Mouse (Mus musculus): ENCODE measurements around the gene Ciz1. TPM values are rescaled to one million over a fixed set of nuclear protein-coding genes. Genes with fewer than 3 reads are reported as not detected.
"Not testable (repeated sequence)": the region's sequence is repeated elsewhere in the genome, so short reads cannot be mapped to it uniquely, and the experiment has no call there.

The Ciz1 gene
- total RNA-seq, 1 experiment from 2014 or later: 61.8 TPM

GRCm38 (mm10) chr2:32347019-32347418, 5.1 kb upstream of the Ciz1 start:
- DNase-seq: no peak

GRCm38 (mm10) chr2:32348311-32348710, 3.8 kb upstream of the Ciz1 start:
- no peak for DNase-seq

GRCm38 (mm10) chr2:32349625-32350255, 2.4 kb upstream of the Ciz1 start:
- DNase-seq: no peak

DNA sequence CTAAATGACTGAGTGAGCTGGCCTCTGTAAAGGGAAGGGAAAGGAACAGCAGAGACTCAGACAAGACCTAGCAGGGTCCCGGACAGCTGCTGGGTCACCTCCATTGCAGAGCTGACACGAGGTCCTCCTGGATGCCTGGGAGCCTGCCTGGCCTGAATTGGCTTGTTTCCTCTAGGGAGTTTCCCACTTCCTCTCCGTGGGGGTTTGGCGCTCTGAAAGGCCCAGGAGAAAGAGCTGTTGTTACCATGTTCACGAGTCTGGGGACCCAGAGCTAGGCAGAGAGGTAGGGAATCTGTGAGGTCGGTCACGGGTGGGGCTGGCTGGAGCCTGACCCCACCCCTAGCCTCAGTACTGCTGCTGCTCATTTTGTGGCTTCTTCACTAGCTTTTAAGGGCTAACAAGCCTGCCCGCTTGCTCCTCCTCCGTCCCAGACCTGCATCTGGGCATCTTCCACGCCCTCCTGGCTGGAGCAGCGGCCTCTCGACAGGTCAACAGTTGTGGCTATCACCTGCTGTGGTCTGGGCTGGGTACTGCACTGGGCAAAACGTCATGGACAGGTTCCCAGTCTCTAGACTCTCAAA, 1.6 kb upstream of the Ciz1 start:
- DNase-seq: no peak

GRCm38 (mm10) chr2:32351471-32351961, 611 bp upstream of the Ciz1 start:
- peak; percentile 56 for DNase-seq

- peak; percentile 95 for DNase-seq
These were observed 948 bp downstream of the Ciz1 start, which contains the start of gene Dnm1 for GRCm38 (mm10) chr2:32353007-32353542. Gene Dnm1 (minus strand): TSS chr2:32353338.

GRCm38 (mm10) chr2:32353836-32354235, 1.7 kb downstream of the Ciz1 start:
- no peak for DNase-seq

DNA sequence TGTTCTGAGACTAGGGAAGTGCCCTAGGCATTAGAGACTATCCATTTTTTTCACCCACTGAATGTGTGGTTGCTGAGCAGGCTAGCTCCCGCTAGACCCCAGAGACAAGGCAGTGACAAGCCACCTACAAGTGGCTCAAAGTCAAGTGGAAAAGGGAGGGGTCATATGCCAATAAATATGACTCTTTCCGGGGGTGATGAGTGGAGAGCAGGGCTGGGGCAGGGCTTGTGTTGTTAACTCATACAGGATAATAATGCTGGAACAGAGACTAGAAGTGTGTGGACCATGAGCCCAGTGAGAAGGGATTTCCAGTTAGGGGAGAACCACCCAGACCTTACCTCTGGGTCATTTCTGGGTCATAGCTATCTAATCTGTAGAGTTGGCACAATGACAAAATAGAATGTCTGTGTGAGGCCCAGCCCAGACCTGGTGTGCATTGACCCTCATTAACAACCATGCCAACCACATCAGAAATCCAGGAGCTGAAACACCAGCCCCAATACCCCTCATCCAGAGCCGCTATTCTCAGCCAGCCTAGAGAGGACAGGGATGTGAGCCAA, 2.3 kb downstream of the Ciz1 start:
- DNase-seq: no peak

- no peak for DNase-seq
These were observed 4.1 kb downstream of the Ciz1 start for GRCm38 (mm10) chr2:32356216-32356615.

GRCm38 (mm10) chr2:32357710-32358109, 5.6 kb downstream of the Ciz1 start:
- no peak for DNase-seq

DNA sequence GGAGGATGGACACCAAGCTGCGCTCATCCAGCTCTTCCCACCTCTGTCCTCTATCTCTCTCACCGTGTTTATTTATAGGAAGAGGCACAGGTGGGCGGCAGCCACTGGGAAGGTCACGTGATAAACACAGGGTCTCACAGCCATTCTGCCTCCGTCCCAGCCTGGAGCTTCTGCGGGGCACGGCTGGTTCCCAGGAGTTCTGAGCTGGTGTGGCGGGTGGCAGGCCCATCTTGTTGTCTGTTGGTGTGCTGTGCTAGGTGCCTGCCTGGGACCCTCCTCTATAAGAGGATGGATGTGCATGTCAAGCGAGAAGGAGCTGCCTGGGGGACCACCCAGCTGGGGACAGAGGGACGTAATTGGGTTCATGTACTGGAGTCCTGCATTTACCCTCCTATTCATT, 6.3 kb downstream of the Ciz1 start:
- DNase-seq: no peak

- DNase-seq: peak; percentile 87
These were observed 8.6 kb downstream of the Ciz1 start for GRCm38 (mm10) chr2:32360741-32361140.

- peak; percentile 86 for DNase-seq
These were observed 9.3 kb downstream of the Ciz1 start for GRCm38 (mm10) chr2:32361437-32361836.

- DNase-seq: not testable (repeated sequence)
These were observed 10.1 kb downstream of the Ciz1 start for GRCm38 (mm10) chr2:32362274-32362673.

GRCm38 (mm10) chr2:32362817-32363340, 10.8 kb downstream of the Ciz1 start:
- peak; percentile 96 for DNase-seq

DNA sequence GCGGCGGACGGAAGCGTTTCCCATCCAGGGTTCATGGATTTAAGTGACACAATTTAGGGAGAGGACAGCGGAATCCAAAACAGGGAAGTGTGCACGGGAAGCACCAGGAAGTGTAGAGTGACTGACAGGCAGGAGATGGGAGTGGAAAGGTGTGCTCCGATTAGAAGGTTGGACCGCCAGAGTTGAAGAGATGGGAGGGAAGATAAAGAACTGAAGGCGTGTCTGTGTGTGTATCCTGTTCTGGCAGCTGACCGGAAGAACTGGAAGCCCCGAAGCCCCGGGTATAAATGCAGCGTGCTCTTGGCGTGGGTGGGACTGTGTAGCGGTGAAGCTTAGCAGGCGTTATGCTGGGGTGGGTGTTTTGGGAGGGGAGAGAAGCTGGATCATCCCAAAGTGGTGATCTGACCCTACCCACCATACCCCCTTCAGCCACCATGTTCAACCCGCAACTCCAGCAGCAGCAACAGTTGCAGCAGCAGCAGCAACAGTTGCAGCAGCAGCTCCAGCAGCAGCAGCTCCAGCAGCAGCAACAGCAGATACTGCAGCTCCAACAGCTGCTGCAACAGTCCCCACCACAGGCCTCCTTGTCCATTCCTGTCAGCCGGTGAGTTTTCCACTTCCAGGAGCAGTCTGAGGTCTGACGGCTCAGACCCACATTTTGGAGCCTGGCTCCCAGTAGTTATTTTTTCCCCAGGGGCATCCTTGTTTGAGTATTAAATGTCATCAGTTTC, 11.4 kb downstream of the Ciz1 start:
- peak; percentile 52 for DNase-seq

GRCm38 (mm10) chr2:32364121-32364520, 12.0 kb downstream of the Ciz1 start:
- DNase-seq: no peak

DNA sequence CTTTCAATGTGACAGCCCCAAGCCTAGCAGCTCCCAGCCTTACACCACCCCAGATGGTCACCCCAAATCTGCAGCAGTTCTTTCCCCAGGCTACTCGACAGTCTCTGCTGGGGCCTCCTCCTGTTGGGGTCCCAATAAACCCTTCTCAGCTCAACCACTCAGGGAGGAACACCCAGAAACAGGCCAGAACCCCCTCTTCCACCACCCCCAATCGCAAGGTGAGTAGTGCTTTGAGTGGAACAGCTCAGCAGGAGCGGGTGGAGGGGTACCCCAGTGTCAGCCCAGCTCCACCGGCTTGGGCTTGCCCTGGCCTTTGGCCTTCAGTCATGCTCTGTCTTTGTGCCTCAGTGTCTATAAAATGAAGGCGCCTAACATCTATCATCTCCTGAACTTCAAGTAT, 15.2 kb downstream of the Ciz1 start:
- no peak for DNase-seq

DNA sequence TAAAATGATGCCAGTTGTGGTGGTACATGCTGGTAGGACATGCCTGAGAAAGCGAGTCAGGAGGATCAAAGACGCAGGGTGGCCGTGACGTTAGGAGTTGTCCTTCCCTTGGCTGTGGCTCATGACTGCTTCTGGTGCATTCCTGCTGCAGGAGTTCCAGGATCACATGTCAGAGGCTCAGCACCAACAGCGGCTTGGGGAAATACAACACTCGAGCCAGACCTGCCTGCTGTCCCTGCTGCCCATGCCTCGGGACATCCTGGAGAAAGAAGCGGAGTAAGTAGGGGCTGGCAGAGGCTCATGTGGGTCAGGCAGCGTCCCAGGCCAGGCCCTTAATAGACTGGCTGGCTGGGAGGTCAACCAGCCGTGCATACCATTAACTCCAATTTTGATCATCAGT, 22.1 kb downstream of the Ciz1 start:
- DNase-seq: no peak

- no peak for DNase-seq
These were observed 23.3 kb downstream of the Ciz1 start for GRCm38 (mm10) chr2:32375317-32375940.

DNA sequence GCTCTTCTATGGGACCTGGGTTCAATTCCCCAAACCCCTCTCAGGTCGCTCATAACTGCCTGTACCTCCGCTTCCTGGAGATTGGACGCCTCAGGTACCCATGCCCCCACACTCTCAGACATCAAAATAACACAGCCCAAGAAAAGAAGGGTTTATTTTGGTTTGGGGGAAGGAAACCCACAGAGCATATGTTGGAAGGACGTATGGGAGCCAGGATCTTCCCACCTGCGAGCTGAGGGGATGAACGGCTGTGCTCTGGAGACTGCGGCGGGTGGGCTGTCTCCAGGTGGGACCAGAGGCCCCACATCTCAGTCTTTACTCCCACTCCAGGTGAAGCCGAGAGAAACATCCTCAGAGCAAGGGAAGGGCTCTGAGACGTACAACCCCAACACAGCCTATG, 24.8 kb downstream of the Ciz1 start:
- DNase-seq: no peak

- DNase-seq: peak; percentile 86
These were observed 27.9 kb downstream of the Ciz1 start for GRCm38 (mm10) chr2:32380001-32380500.

Data from adrenal gland, postnatal 14 days (tissue).